Mouse (Mus musculus) CH12.LX (cell line): Measurements from ENCODE around the gene Slc17a8.

ENCODE experiments used
- CTCF ChIP-seq, 2 experiments: IDR thresholded peaks in 1 of 2; conservative IDR thresholded peaks in 1 of 2; 2 replicates each; pipeline ENCODE4 v1.5.1; 2011 to 2012; ENCODE audit warnings: low read depth in 2 of 2, low read length in 2 of 2, improper control_type of control experiment in 1 of 2, inconsistent platforms in 1 of 2, mild to moderate bottlenecking in 1 of 2, moderate library complexity in 1 of 2
- EP300 ChIP-seq: IDR thresholded peaks from 2 replicates; pipeline ENCODE4 v1.6.1; 2011; ENCODE audit warnings: low read length, improper control_type of control experiment
- MAZ ChIP-seq: IDR thresholded peaks from 2 replicates; pipeline ENCODE4 v1.6.1; 2012; ENCODE audit warnings: low read depth, mild to moderate bottlenecking, inconsistent platforms, low read length, improper control_type of control experiment, moderate library complexity
- POLR2A ChIP-seq: IDR thresholded peaks from 2 replicates; pipeline ENCODE4 v1.6.1; 2011; ENCODE audit warnings: low read depth, mild to moderate bottlenecking, improper control_type of control experiment, low read length
- SIN3A ChIP-seq: IDR thresholded peaks from 2 replicates; pipeline ENCODE4 v1.6.1; 2012; ENCODE audit warnings: low read length, improper control_type of control experiment, inconsistent platforms
- SMC3 ChIP-seq: IDR thresholded peaks from 2 replicates; pipeline ENCODE4 v1.6.1; 2011; ENCODE audit warnings: low read depth, low read length, improper control_type of control experiment
- ZMIZ1 ChIP-seq: IDR thresholded peaks from 2 replicates; pipeline ENCODE4 v1.6.1; 2012; ENCODE audit warnings: low read depth, mild to moderate bottlenecking, inconsistent platforms, low read length, improper control_type of control experiment

- no peak for TF ChIP-seq MAZ
- TF ChIP-seq SIN3A = no peak
- no peak for TF ChIP-seq EP300
- no peak for TF ChIP-seq POLR2A
- TF ChIP-seq CTCF (conservative IDR thresholded peaks at IDR 0.05 in 1 of 2, IDR thresholded peaks at IDR 0.05 in 1 of 2; ENCODE audit: low read depth in 2 of 2, low read length in 2 of 2) = peak; percentile 43 to 93
- no peak for TF ChIP-seq ZMIZ1
- peak; percentile 93 for TF ChIP-seq SMC3
These were observed 9.0 kb upstream of the Slc17a8 start for GRCm38 (mm10) chr10:89630052-89630451.
